Mouse (Mus musculus) thymus, adult 2 months (tissue): ENCODE data around the gene Tent4a. TPM values are rescaled to one million over a fixed set of nuclear protein-coding genes. Genes with fewer than 3 reads are reported as not detected.

Experiments used
- DNase-seq: peaks from one replicate; pipeline ENCODE4 v3.0.0; 2021
- H3K27ac ChIP-seq: fragments of 200-500 bp; 2 replicates; pipeline ENCODE4 v1.5.1; 2012; ENCODE audit warnings: low read length, control low read depth; ENCODE audit not compliant: control insufficient read depth, insufficient read depth
- H3K27me3 ChIP-seq: fragments of 200-500 bp; 2 replicates; pipeline ENCODE4 v1.6.1; 2012; ENCODE audit warnings: mild to moderate bottlenecking, low read length, moderate library complexity, mixed read lengths; ENCODE audit not compliant: control insufficient read depth, insufficient read depth
- H3K36me3 ChIP-seq: fragments of 200-500 bp; 2 replicates; pipeline ENCODE4 v1.6.1; 2012; ENCODE audit warnings: mild to moderate bottlenecking, low read length, moderate library complexity; ENCODE audit not compliant: control insufficient read depth, insufficient read depth
- H3K4me1 ChIP-seq: fragments of 200-500 bp; replicated peaks from 2 replicates; pipeline ENCODE4 v1.6.1; 2012; ENCODE audit warnings: low read length; ENCODE audit not compliant: control insufficient read depth, insufficient read depth
- H3K4me3 ChIP-seq: fragments of 200-500 bp; 2 replicates; pipeline ENCODE4 v1.5.1; 2012; ENCODE audit warnings: mild to moderate bottlenecking, low read length, control low read depth, moderate library complexity; ENCODE audit not compliant: control insufficient read depth, insufficient read depth
- CTCF ChIP-seq: fragments of 200-500 bp; IDR thresholded peaks from 2 replicates; pipeline ENCODE4 v1.5.1; 2012; ENCODE audit warnings: mild to moderate bottlenecking, control low read depth, low read length, moderate library complexity, borderline replicate concordance; ENCODE audit not compliant: control insufficient read depth, poor library complexity, insufficient read depth; ENCODE audit errors: extremely low read depth
- POLR2A ChIP-seq: fragments of 200-500 bp; IDR thresholded peaks from 2 replicates; pipeline ENCODE4 v1.6.1; 2012; ENCODE audit warnings: mild to moderate bottlenecking, low read length, control low read depth, moderate library complexity; ENCODE audit not compliant: control insufficient read depth, poor library complexity, insufficient read depth; ENCODE audit errors: extremely low read depth
- WGBS: fragments of 180-500 bp; shearing (Covaris S2); methylation state at CpG from one replicate; pipeline ENCODE4 v1.1.7; 2018; 5-methylcytosine and 5-hydroxymethylcytosine counted together
- polyA plus RNA-seq: library from polyadenylated mRNA; depleted of rRNA; stranded (reverse); fragments of >200 nt; gene quantifications from 2 replicates; pipeline ENCODE4 v1.2.3, GENCODE M21; 2012

Gene Tent4a
- polyA plus RNA-seq, 1 experiment = 22.2 TPM

GRCm38 (mm10) chr13:69532101-69532892 is 2.1 kb downstream of the Tent4a start:
- Histone ChIP-seq H3K27me3 (no peaks in the 10 kb centered on the region), H3K4me1 (peaks cover 31% of the 10 kb centered on the region), H3K27ac (no peak overlapping the region), H3K36me3 (no peaks in the 10 kb centered on the region), H3K4me3 (peak overlapping the region; percentile 25)
- no peak for TF ChIP-seq CTCF
- WGBS = 31% methylated on average over 14 of the region's 14 CpGs
- DNase-seq = peak; percentile 23

- Histone ChIP-seq H3K27ac (no peak overlapping the region), H3K27me3 (no peaks in the 10 kb centered on the region), H3K4me1 (peaks cover 33% of the 10 kb centered on the region), H3K36me3 (no peaks in the 10 kb centered on the region), H3K4me3 (no peak overlapping the region)
- WGBS = 71% methylated on average over 6 of the region's 6 CpGs
- TF ChIP-seq POLR2A (no peak), CTCF (no peak)
- DNase-seq = no peak
Observed at GRCm38 (mm10) chr13:69531431-69531830, 3.0 kb downstream of the Tent4a start.

DNA sequence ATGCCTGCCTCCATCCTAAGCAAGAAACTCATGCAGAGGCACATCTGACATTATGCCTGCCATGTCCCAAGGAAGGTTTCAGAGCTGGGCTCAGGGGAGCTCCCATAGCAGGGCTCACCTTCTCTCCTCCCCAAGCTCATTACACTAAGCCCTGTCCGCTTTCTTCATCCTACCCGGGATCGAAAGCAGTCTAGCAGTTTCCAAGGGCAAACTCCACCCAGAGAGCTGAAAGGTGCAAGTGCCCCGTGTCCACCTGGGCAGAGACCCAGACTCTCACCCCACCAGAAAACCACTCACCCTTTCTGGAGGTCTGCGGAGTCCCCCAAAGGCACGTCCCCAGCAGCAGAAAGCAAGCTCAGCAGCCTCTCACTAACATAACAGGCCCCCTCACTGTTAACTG is 3.5 kb downstream of the Tent4a start:
- no peaks in the 10 kb centered on the region for H3K27me3 ChIP-seq
- DNase-seq = no peak
- H3K36me3 ChIP-seq = no peaks in the 10 kb centered on the region
- H3K4me3 ChIP-seq = no peak overlapping the region
- H3K27ac ChIP-seq = no peak overlapping the region
- TF ChIP-seq CTCF (no peak), POLR2A (no peak)
- H3K4me1 ChIP-seq = peaks cover 37% of the 10 kb centered on the region
- WGBS = 94% methylated on average over 6 of the region's 6 CpGs

DNA sequence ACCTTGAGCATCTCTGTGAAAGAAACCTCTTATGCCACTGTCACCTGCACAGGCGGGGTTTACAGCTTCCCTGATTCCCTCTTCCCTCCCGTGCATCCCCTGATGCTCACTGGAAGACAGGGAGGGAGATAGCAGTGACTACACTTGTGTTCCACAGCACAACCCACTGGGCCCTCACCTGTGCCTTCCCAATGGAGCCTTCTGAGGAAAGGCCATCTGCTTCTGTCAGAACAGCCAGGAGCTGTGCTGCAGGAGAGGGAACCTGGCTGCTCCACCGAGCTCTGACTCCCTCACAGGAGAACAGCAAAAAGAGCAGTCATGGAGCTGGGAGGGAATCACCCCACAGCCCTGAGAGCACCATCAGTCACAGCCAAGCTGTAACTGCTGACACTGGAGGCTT is 4.3 kb downstream of the Tent4a start:
- 88% methylated on average over 3 of the region's 3 CpGs for WGBS
- Histone ChIP-seq H3K4me1 (peaks cover 34% of the 10 kb centered on the region), H3K4me3 (no peak overlapping the region), H3K27me3 (no peaks in the 10 kb centered on the region), H3K27ac (no peak overlapping the region), H3K36me3 (no peaks in the 10 kb centered on the region)
- no peak for TF ChIP-seq POLR2A
- TF ChIP-seq CTCF = no peak
- DNase-seq = no peak

DNA sequence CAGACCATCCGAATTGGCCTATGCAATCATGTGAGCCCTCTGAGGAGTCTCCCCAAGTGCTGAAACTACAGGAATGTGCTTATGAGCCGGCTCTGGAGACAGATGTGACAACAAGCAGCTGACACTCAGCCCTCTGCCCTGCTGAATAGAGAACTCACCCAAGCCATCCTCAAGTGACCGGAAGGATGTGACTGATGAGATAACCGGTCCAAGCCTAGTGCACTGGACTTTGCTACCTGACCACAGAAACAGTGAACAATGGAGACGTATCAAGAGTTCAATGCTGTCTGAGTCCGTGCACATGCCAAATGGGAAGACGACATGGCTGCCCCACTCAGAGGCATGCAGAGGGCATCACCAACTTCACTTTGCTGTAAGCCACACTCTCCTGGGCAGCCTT is 5.9 kb downstream of the Tent4a start:
- no peak for DNase-seq
- H3K4me1 ChIP-seq = peaks cover 33% of the 10 kb centered on the region
- no peak overlapping the region for H3K4me3 ChIP-seq
- H3K27me3 ChIP-seq = no peaks in the 10 kb centered on the region
- no peaks in the 10 kb centered on the region for H3K36me3 ChIP-seq
- H3K27ac ChIP-seq = no peak overlapping the region
- no peak for TF ChIP-seq CTCF
- no peak for TF ChIP-seq POLR2A
- WGBS = 96% methylated on average over 7 of the region's 7 CpGs

GRCm38 (mm10) chr13:69525867-69526266 is 8.6 kb downstream of the Tent4a start:
- 81% methylated on average over 4 of the region's 4 CpGs for WGBS
- no peak overlapping the region for H3K27ac ChIP-seq
- no peak for TF ChIP-seq POLR2A
- TF ChIP-seq CTCF = no peak

DNA sequence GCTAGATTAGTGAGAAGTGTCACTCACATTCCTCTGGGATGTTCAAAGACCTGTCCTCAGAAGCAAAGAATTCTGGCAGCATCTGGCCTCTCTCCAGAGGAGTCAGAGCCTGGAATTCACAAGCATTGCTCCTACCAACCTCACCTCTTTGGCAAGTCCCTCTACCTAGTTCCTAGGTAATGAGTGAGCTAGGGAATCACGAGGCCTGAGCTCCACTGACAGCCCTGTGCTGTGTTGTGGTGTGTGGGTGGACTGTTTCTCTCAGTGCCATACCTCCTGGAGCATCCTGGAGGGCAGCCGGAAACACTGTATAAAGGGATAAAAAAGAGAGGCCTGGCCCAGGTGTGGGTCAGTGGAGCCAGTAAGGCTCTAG is 10.3 kb downstream of the Tent4a start:
- peaks cover 14% of the 10 kb centered on the region for H3K4me1 ChIP-seq
- no peak for DNase-seq
- H3K4me3 ChIP-seq = no peak overlapping the region
- 90% methylated on average over 2 of the region's 2 CpGs for WGBS
- no peaks in the 10 kb centered on the region for H3K27me3 ChIP-seq
- H3K36me3 ChIP-seq = no peaks in the 10 kb centered on the region
- TF ChIP-seq POLR2A (no peak), CTCF (no peak)
- H3K27ac ChIP-seq = no peak overlapping the region

More at GRCm38 (mm10) chr13:69525867-69526266, 8.6 kb downstream of the Tent4a start:
- DNase-seq = no peak
- Histone ChIP-seq H3K36me3 (no peaks in the 10 kb centered on the region), H3K4me1 (peaks cover 19% of the 10 kb centered on the region), H3K27me3 (no peaks in the 10 kb centered on the region), H3K4me3 (no peak overlapping the region)
